Mouse (Mus musculus): ENCODE data around the gene Prdm16.

GRCm38 (mm10) chr4:154414885-154415284 lies 221.8 kb downstream of the Prdm16 start:
- TF ChIP-seq CTCF (IDR thresholded peaks at IDR 0.05; ENCODE audit: low read depth) (no peak), EP300 (IDR thresholded peaks at IDR 0.05; ENCODE audit: low read depth) (no peak)

Measured in liver, postnatal 0 days (tissue).